Mouse (Mus musculus): ENCODE measurements at regions not wholly inside any gene's neighbourhood (a gene's known extent, or its start where the extent isn't known, plus 50 kb on each side); places are given as distances from the start of the nearest gene placed in this dataset.

DNA sequence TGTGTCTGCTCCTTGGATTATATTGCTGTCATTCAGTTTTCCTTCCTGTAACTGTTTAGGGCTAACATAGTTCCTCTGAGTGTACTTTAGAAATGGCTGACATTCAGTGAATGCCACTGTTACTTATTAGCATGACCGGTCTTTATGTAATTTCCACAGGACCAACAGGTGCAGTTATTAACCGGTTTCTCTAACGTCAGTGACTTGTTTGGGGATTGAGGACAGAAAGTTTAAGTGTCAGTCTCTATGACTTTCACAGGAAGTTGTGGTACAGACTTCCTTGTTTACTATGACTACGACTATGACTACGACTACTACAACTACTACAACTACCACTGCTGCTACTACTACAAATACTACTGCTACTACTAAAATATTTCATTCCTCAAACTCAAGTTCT lies 170.4 kb upstream of the Ptger4 start:
- DNase-seq, result no peak
- no peaks in the 10 kb centered on the region for H3K27me3 ChIP-seq (replicated peaks; ENCODE audit: control insufficient read depth, insufficient read depth, low read length)
- WGBS, result 84% methylated on average over 5 of the region's 5 CpGs
- H3K4me3 ChIP-seq (ENCODE audit: insufficient read depth, low read depth, low read length), result no peak overlapping the region
- H3K27ac ChIP-seq (ENCODE audit: insufficient read depth, low read depth, low read length), result no peak overlapping the region
- no peak for TF ChIP-seq CTCF (conservative IDR thresholded peaks at IDR 0.05; ENCODE audit: insufficient read depth, insufficient read length, low read depth, low read length)
- H3K4me1 ChIP-seq (ENCODE audit: control insufficient read depth, insufficient read depth, low read length), result no peaks in the 10 kb centered on the region
- no peaks in the 10 kb centered on the region for H3K36me3 ChIP-seq (ENCODE audit: control insufficient read depth, insufficient read depth, low read length)

GRCm38 (mm10) chr15:5416031-5416430 lies 172.0 kb upstream of the Ptger4 start:
- H3K27me3 ChIP-seq (replicated peaks; ENCODE audit: control insufficient read depth, insufficient read depth, low read length), result no peaks in the 10 kb centered on the region
- no peak overlapping the region for H3K27ac ChIP-seq (ENCODE audit: insufficient read depth, low read depth, low read length)
- no peak for TF ChIP-seq POLR2A (IDR thresholded peaks at IDR 0.05; ENCODE audit: low read depth, low read length)
- no peak for TF ChIP-seq CTCF (conservative IDR thresholded peaks at IDR 0.05; ENCODE audit: insufficient read depth, insufficient read length, low read depth, low read length)
- peak; percentile 1 for DNase-seq
- no peaks in the 10 kb centered on the region for H3K4me1 ChIP-seq (ENCODE audit: control insufficient read depth, insufficient read depth, low read length)
- no peak overlapping the region for H3K4me3 ChIP-seq (ENCODE audit: insufficient read depth, low read depth, low read length)
- 16% methylated on average over 3 of the region's 3 CpGs for WGBS
- no peaks in the 10 kb centered on the region for H3K36me3 ChIP-seq (ENCODE audit: control insufficient read depth, insufficient read depth, low read length)

DNA sequence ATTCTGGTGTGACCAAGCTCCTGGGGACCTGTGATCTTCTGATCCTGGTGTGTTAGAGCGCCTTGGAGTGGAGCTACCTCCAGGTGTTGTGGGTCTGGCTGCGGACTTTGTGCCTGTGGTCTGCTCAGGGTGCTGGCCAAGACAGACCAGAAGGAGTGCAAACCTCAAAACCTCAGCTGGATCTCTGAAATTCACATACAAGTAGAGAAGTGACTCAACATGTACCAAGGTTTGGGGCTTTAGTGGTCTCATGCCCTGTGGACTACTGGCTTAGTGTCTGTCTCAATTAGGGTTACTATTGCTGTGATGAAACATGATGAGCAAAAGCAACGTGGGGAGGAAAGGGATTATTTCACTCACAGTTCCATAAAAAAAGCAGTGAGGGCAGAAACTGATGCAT lies 182.7 kb upstream of the Ptger4 start:
- 81% methylated on average over 3 of the region's 3 CpGs for WGBS
- no peak overlapping the region for H3K4me3 ChIP-seq (ENCODE audit: insufficient read depth, low read depth, low read length)
- DNase-seq, result no peak
- no peak overlapping the region for H3K27ac ChIP-seq (ENCODE audit: insufficient read depth, low read depth, low read length)
- TF ChIP-seq CTCF (conservative IDR thresholded peaks at IDR 0.05; ENCODE audit: insufficient read depth, insufficient read length, low read depth, low read length), result no peak
- no peak for TF ChIP-seq POLR2A (IDR thresholded peaks at IDR 0.05; ENCODE audit: low read depth, low read length)
- H3K36me3 ChIP-seq (ENCODE audit: control insufficient read depth, insufficient read depth, low read length), result no peaks in the 10 kb centered on the region
- H3K27me3 ChIP-seq (replicated peaks; ENCODE audit: control insufficient read depth, insufficient read depth, low read length), result no peaks in the 10 kb centered on the region
- no peaks in the 10 kb centered on the region for H3K4me1 ChIP-seq (ENCODE audit: control insufficient read depth, insufficient read depth, low read length)

DNA sequence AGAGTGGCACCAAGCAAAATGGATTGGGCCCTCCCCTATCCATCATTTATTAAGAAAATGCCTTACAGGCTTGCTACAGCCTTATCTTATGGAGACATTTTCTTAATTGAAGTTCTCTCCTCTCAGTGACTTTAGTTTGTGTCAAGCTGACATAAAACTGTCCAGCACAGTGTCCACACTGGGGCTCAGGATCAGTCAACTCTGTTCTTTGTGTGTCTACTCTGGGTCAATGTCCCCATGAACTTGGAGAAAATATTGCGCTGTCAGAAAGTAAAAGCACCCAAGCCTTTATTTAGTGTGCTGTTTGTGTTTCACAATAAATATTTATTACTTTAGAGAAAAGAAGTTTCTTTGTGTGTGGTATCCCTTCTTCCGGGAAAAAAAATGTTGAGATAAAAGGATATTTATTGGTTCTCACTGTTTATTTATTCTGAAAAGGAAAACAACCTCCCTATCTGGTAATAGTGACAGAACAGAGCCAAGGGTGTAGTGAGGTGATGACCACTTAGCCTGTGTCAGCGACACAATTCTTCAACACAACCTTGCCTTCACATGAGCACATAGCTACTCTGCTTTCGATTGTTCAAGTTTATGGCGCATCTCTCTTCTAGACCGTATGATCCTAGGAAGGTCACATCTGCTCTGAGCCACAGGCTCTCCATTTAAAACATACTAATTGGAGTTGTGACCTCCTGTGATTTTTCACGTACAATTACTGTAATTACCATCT lies 183.5 kb upstream of the Ptger4 start:
- 60% methylated on average over 7 of the region's 7 CpGs for WGBS
- DNase-seq, result peak; percentile 33

DNA sequence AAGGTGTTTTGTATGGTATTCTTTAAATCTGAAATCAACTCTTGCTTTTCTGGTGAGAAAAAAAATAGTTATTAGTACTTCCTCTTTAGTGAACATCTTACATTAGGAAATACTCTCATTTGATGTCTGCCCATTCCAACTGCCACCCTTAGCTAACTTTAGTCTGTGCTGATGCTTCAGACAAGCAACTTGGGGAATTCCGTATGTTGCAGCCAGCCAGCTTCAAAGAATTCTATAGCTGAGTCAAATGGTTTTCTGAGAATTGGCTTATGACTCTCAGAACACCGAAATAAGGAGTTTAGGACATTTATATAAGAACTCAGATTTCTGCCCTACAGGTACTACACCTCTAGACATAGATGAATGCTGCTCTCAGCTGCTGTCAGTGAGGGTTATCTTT lies 188.0 kb upstream of the Ptger4 start:
- H3K36me3 ChIP-seq (ENCODE audit: control insufficient read depth, insufficient read depth, low read length), result no peaks in the 10 kb centered on the region
- TF ChIP-seq CTCF (conservative IDR thresholded peaks at IDR 0.05; ENCODE audit: insufficient read depth, insufficient read length, low read depth, low read length), result no peak
- H3K4me3 ChIP-seq (ENCODE audit: insufficient read depth, low read depth, low read length), result no peak overlapping the region
- H3K4me1 ChIP-seq (ENCODE audit: control insufficient read depth, insufficient read depth, low read length), result no peaks in the 10 kb centered on the region
- 87% methylated on average over 2 of the region's 2 CpGs for WGBS
- no peak overlapping the region for H3K27ac ChIP-seq (ENCODE audit: insufficient read depth, low read depth, low read length)
- no peak for DNase-seq
- H3K27me3 ChIP-seq (replicated peaks; ENCODE audit: control insufficient read depth, insufficient read depth, low read length), result no peaks in the 10 kb centered on the region

More for the DNA sequence above, 183.5 kb upstream of the Ptger4 start:
- H3K27me3 ChIP-seq (replicated peaks; ENCODE audit: control insufficient read depth, insufficient read depth, low read length), result no peaks in the 10 kb centered on the region
- no peak overlapping the region for H3K27ac ChIP-seq (ENCODE audit: insufficient read depth, low read depth, low read length)
- no peaks in the 10 kb centered on the region for H3K36me3 ChIP-seq (ENCODE audit: control insufficient read depth, insufficient read depth, low read length)
- H3K4me3 ChIP-seq (ENCODE audit: insufficient read depth, low read depth, low read length), result no peak overlapping the region
- TF ChIP-seq CTCF (conservative IDR thresholded peaks at IDR 0.05; ENCODE audit: insufficient read depth, insufficient read length, low read depth, low read length) (no peak), POLR2A (IDR thresholded peaks at IDR 0.05; ENCODE audit: low read depth, low read length) (no peak)
- H3K4me1 ChIP-seq (ENCODE audit: control insufficient read depth, insufficient read depth, low read length), result no peaks in the 10 kb centered on the region

DNA sequence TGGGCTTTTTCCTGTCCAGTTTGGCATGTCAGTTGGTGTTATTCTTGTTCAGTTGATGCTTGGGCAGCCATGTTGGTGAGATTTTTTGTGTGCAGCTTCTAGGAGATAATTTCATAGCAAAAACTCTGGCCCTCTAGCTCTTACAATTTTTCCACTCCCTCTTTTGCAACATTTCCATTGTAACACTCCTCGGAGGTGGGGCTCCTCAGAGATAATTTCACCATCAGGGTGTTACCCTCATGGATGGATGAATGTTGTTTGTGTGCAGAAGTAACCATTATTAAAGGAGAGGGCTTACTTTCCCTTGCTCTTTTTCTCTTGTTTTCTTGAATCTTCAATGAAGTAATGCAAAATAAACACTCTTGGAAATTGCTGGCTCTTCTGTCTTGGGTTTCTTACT lies 193.0 kb upstream of the Ptger4 start:
- no peaks in the 10 kb centered on the region for H3K27me3 ChIP-seq (replicated peaks; ENCODE audit: control insufficient read depth, insufficient read depth, low read length)
- no peak overlapping the region for H3K27ac ChIP-seq (ENCODE audit: insufficient read depth, low read depth, low read length)
- no peak overlapping the region for H3K4me3 ChIP-seq (ENCODE audit: insufficient read depth, low read depth, low read length)
- no peaks in the 10 kb centered on the region for H3K4me1 ChIP-seq (ENCODE audit: control insufficient read depth, insufficient read depth, low read length)
- no peak for DNase-seq
- no peak for TF ChIP-seq POLR2A (IDR thresholded peaks at IDR 0.05; ENCODE audit: low read depth, low read length)
- no peak for TF ChIP-seq CTCF (conservative IDR thresholded peaks at IDR 0.05; ENCODE audit: insufficient read depth, insufficient read length, low read depth, low read length)
- no peaks in the 10 kb centered on the region for H3K36me3 ChIP-seq (ENCODE audit: control insufficient read depth, insufficient read depth, low read length)
- 79% methylated on average over 1 of the region's 1 CpGs for WGBS

GRCm38 (mm10) chr15:5446040-5446755 lies 202.2 kb upstream of the Ptger4 start:
- Histone ChIP-seq H3K27me3 (replicated peaks; ENCODE audit: control insufficient read depth, insufficient read depth, low read length) (no peaks in the 10 kb centered on the region; the same call in 1 of the 2 replicates), H3K4me1 (ENCODE audit: control insufficient read depth, insufficient read depth, low read length) (0 out of 2 replicates have a peak, but pooled peaks cover 2% of the 10 kb centered on the region), H3K27ac (ENCODE audit: insufficient read depth, low read depth, low read length) (no peak overlapping the region), H3K4me3 (ENCODE audit: insufficient read depth, low read depth, low read length) (no peak overlapping the region), H3K36me3 (ENCODE audit: control insufficient read depth, insufficient read depth, low read length) (no peaks in the 10 kb centered on the region)
- DNase-seq, result peak; percentile 2
- TF ChIP-seq POLR2A (IDR thresholded peaks at IDR 0.05; ENCODE audit: low read depth, low read length), result no peak
- TF ChIP-seq CTCF (conservative IDR thresholded peaks at IDR 0.05; ENCODE audit: insufficient read depth, insufficient read length, low read depth, low read length), result no peak
- WGBS, result 57% methylated on average over 9 of the region's 9 CpGs

All from kidney, adult 2 months (tissue).